Mouse (Mus musculus) cortical plate, adult 2 months (tissue): ENCODE results near the gene Ermp1.

Source experiments
- CTCF ChIP-seq: fragments of 200-500 bp; IDR thresholded peaks from 2 replicates; pipeline ENCODE4 v1.5.1; 2011; ENCODE audit warnings: mild to moderate bottlenecking, control low read depth, low read length; ENCODE audit not compliant: insufficient read depth; ENCODE audit errors: extremely low read depth
- POLR2A ChIP-seq: fragments of 200-500 bp; IDR thresholded peaks from 2 replicates; pipeline ENCODE4 v1.6.1; 2011; ENCODE audit warnings: mild to moderate bottlenecking, low read length, control low read depth; ENCODE audit not compliant: insufficient read depth; ENCODE audit errors: extremely low read depth

- TF ChIP-seq POLR2A, result no peak
- no peak for TF ChIP-seq CTCF
Measured at GRCm38 (mm10) chr19:29603548-29604353, 44.5 kb downstream of the Ermp1 start.
